Mouse (Mus musculus): ENCODE results near the gene Knop1. TPM values are rescaled to one million over a fixed set of nuclear protein-coding genes. Genes with fewer than 3 reads are reported as not detected.

Gene Knop1
- polyA plus RNA-seq, 1 experiment from 2014 or later = 82.9 TPM

Other genes with a start within 250 kb of the Knop1 start
- gene Gde1, start 150.5 kb downstream of the Knop1 start, polyA plus RNA-seq (2015; fragmentation: Nextera tagmentation; extraction: Ambion mirVana) = 165 and 180 TPM in 2 replicates
- gene Ccp110, start 143.7 kb downstream of the Knop1 start, polyA plus RNA-seq (2015; fragmentation: Nextera tagmentation; extraction: Ambion mirVana) = 31.7 and 33.2 TPM in 2 replicates
- gene Vps35l, start 116.0 kb downstream of the Knop1 start, polyA plus RNA-seq (2015; fragmentation: Nextera tagmentation; extraction: Ambion mirVana) = 90.7 and 105 TPM in 2 replicates
- 2.7 and 3.4 TPM in 2 replicates for gene Iqck, start 502 bp downstream of the Knop1 start, polyA plus RNA-seq (2015; fragmentation: Nextera tagmentation; extraction: Ambion mirVana)
- 6.5 and 7.3 TPM in 2 replicates for gene Gprc5b, start 139.0 kb upstream of the Knop1 start, polyA plus RNA-seq (2015; fragmentation: Nextera tagmentation; extraction: Ambion mirVana)

All from forebrain, embryonic 15.5 days (tissue).